Mouse (Mus musculus) liver, postnatal 0 days (tissue): ENCODE data around the gene Clec5a.

Experiments used
- CTCF ChIP-seq: sonication (generic); IDR thresholded peaks from 2 replicates; pipeline ENCODE4 v1.5.1; 2016; ENCODE audit warnings: antibody characterized with exemption, low read depth
- EP300 ChIP-seq: IDR thresholded peaks from 2 replicates; pipeline ENCODE4 v1.6.1; 2016; ENCODE audit warnings: antibody characterized with exemption, low read depth, mild to moderate bottlenecking

DNA sequence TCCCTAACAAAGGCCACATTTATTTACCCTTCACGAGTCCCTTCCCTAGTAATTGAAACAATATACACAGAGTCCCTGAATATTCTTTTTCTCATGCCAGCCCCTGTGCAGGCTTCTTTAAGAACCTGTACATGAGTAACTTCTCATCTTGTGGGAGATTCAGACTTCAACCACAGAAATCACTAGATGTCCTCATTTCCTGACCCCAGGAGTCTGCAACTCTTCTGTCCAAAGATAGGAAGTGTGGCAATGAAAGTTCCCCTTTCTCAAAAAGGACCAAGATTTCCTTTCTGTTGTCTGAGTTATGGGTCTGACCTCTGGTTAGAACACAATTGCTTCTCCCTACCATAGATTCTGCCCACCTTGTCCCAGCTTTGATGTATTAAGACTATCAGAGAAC, 9.3 kb downstream of the Clec5a start:
- TF ChIP-seq CTCF (no peak), EP300 (peak; percentile 34; the same call in 1 of the 2 replicates)
